Mouse (Mus musculus) lung, postnatal 0 days (tissue): ENCODE results near the gene Tgfb2. TPM values are rescaled to one million over a fixed set of nuclear protein-coding genes. Genes with fewer than 3 reads are reported as not detected.

ENCODE experiments used
- ATAC-seq: fragments of 200-750 bp; cut with Nextera tagmentation; 2 replicates; pipeline ENCODE4 v1.8.0; 2017; ENCODE audit warnings: moderate library complexity
- DNase-seq: peaks from one replicate; pipeline ENCODE4 v3.0.0-alpha.2; 2016; ENCODE audit warnings: low spot score
- H3K27ac ChIP-seq: fragments of 300-500 bp; sonication (generic); 2 replicates; pipeline ENCODE4 v1.5.1; 2014; ENCODE audit warnings: antibody characterized with exemption, mild to moderate bottlenecking, low read length, mixed read lengths
- H3K27me3 ChIP-seq: fragments of 300-500 bp; sonication (generic); replicated peaks from 2 replicates; pipeline ENCODE4 v1.6.1; 2014; ENCODE audit warnings: low read length, mixed read lengths; ENCODE audit not compliant: insufficient read depth
- H3K36me3 ChIP-seq: fragments of 300-500 bp; sonication (generic); 2 replicates; pipeline ENCODE4 v1.6.1; 2014; ENCODE audit warnings: low read length, mixed read lengths; ENCODE audit not compliant: insufficient read depth
- H3K4me1 ChIP-seq: fragments of 300-500 bp; sonication (generic); 2 replicates; pipeline ENCODE4 v1.6.1; 2014; ENCODE audit warnings: antibody characterized with exemption, low read depth, low read length, mixed read lengths; ENCODE audit not compliant: insufficient read depth
- H3K4me2 ChIP-seq: fragments of 300-500 bp; sonication (generic); replicated peaks from 2 replicates; pipeline ENCODE4 v1.6.1; 2014; ENCODE audit warnings: low read depth, mild to moderate bottlenecking, low read length, moderate library complexity, mixed read lengths
- H3K4me3 ChIP-seq: fragments of 300-500 bp; sonication (generic); 2 replicates; pipeline ENCODE4 v1.5.1; 2014; ENCODE audit warnings: low read depth, low read length
- H3K9ac ChIP-seq: fragments of 300-500 bp; sonication (generic); replicated peaks from 2 replicates; pipeline ENCODE4 v1.6.1; 2014; ENCODE audit warnings: low read depth, mild to moderate bottlenecking
- H3K9me3 ChIP-seq: fragments of 300-500 bp; sonication (generic); 2 replicates; pipeline ENCODE4 v1.6.1; 2016; ENCODE audit warnings: low read length, mixed read lengths
- CTCF ChIP-seq: IDR thresholded peaks from 2 replicates; pipeline ENCODE4 v1.5.1; 2016; ENCODE audit warnings: antibody characterized with exemption, mild to moderate bottlenecking
- EP300 ChIP-seq: IDR thresholded peaks from 2 replicates; pipeline ENCODE4 v1.6.1; 2016; ENCODE audit warnings: antibody characterized with exemption, mild to moderate bottlenecking, control low read depth
- WGBS: fragments of 180-500 bp; shearing (Covaris S2); extraction: QIAGEN DNeasy Blood & Tissue Kit; methylation state at CpG from one replicate; pipeline ENCODE4 v1.1.7; 2014; 5-methylcytosine and 5-hydroxymethylcytosine counted together
- polyA plus RNA-seq: library from polyadenylated mRNA; unstranded; fragments of >200 nt; fragmentation: Nextera tagmentation; extraction: Ambion mirVana; gene quantifications from 2 replicates; pipeline ENCODE4 v1.2.1, GENCODE M21; 2015

Gene Tgfb2
- polyA plus RNA-seq, 1 experiment from 2014 or later: 49.7 TPM

DNA sequence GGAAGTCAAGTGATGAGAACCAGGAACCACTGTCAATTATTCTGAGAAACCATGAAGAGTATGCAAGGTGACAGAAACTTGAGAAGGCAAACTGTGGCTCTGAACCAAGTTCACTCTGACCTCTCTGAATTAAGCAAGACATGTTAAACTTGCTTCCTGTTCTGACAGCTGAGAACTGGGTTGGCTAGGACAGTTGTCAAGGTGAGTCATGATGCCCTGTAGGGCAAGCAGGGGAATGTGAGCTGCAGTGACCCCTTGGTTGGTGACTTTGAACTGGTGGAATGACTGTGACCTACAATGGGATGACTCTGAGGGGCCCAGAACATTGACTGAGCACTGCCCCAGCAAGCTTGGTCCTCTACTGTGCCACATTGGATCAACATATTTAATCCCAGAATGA lies 121.9 kb downstream of the Tgfb2 start:
- Histone ChIP-seq H3K36me3 (no peaks in the 10 kb centered on the region), H3K4me1 (peaks cover 4% of the 10 kb centered on the region; the same call in 1 of the 2 replicates), H3K9ac (no peak overlapping the region), H3K9me3 (no peaks in the 10 kb centered on the region), H3K27me3 (no peaks in the 10 kb centered on the region), H3K4me3 (no peak overlapping the region), H3K27ac (no peak overlapping the region), H3K4me2 (no peak overlapping the region)
- DNase-seq (no peak), ATAC-seq (no peak)
- no peak for TF ChIP-seq EP300
- TF ChIP-seq CTCF: no peak

DNA sequence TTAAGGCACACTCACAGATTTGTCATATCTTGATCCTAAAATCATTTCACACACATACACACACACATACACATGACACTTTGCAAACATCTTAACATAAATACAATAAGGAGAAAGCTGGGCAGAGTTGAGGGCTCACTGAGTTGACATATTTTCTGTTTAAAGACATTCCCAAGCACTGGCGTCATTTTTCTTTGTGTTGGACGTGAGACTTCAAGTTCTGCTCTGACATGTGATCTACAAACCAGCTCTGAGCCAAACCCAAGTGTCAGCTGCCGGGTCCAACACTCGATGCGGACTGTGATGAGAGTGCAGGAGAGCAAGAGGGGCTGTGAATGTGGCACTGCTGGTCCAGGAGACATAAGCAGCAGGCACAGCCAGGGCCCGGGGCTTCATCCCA lies 123.7 kb downstream of the Tgfb2 start:
- TF ChIP-seq CTCF (no peak), EP300 (peak; percentile 12; the same call in 1 of the 2 replicates)
- no peaks in the 10 kb centered on the region for H3K9me3 ChIP-seq
- WGBS: 33% methylated on average over 6 of the region's 6 CpGs
- H3K36me3 ChIP-seq: no peaks in the 10 kb centered on the region
- no peak overlapping the region for H3K9ac ChIP-seq
- peak; percentile 81 for ATAC-seq
- DNase-seq: peak; percentile 79
- H3K27ac ChIP-seq: 0 out of 2 replicates have a peak overlapping the region, but pooled peaks have one; percentile 32
- no peaks in the 10 kb centered on the region for H3K27me3 ChIP-seq
- no peak overlapping the region for H3K4me3 ChIP-seq
- H3K4me2 ChIP-seq: no peak overlapping the region
- H3K4me1 ChIP-seq: peaks cover 4% of the 10 kb centered on the region; the same call in 1 of the 2 replicates

DNA sequence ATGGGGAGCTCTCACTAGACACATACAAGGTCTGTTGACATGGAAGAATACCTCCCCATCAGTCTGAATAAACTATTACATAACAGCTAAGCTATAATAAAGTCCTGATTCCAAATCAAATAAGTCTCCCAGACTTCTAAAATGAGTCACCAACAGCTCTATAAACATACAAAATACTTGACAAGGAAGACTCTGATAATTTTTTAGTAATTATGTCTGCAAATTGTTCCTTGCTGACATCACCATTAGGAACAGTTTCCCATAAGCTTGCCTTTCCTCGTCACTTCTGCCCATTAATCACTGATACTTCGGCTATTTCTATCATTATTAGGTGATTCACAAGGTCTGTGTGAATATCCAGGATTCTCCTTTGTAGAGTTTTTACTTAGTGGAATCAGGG lies 124.1 kb downstream of the Tgfb2 start:
- DNase-seq (peak; percentile 62), ATAC-seq (peak; percentile 43; the same call in 1 of the 2 replicates)
- Histone ChIP-seq H3K9me3 (no peaks in the 10 kb centered on the region), H3K4me2 (no peak overlapping the region), H3K27me3 (no peaks in the 10 kb centered on the region), H3K9ac (no peak overlapping the region), H3K4me1 (peaks cover 4% of the 10 kb centered on the region; the same call in 1 of the 2 replicates), H3K4me3 (no peak overlapping the region), H3K36me3 (no peaks in the 10 kb centered on the region), H3K27ac (peak overlapping the region; percentile 29; the same call in 1 of the 2 replicates)
- TF ChIP-seq EP300: peak; percentile 35; the same call in 1 of the 2 replicates
- TF ChIP-seq CTCF: no peak
- 48% methylated on average over 2 of the region's 2 CpGs for WGBS

DNA sequence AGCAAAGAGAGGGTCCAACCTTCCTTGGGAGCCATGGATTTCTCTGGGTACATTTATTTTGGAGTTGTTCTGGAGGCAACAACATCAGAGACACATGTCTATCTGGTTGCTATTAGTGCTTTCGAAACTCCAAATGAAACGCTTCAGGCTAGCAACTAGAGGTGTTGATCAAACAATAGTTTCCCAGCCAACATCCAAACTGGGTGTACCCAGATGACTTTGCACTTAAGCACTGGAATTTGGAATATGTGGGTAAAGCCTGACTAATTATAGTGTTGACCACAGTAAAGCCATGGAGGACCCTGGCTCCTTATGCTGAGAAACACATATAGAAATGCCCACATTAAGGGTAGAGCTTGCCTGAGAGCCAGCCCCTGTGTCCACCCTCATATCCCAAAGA lies 124.7 kb downstream of the Tgfb2 start:
- Histone ChIP-seq H3K9me3 (no peaks in the 10 kb centered on the region), H3K36me3 (no peaks in the 10 kb centered on the region), H3K27ac (peak overlapping the region; percentile 29; the same call in 1 of the 2 replicates), H3K4me2 (no peak overlapping the region), H3K4me1 (peaks cover 4% of the 10 kb centered on the region; the same call in 1 of the 2 replicates), H3K4me3 (no peak overlapping the region), H3K9ac (no peak overlapping the region), H3K27me3 (no peaks in the 10 kb centered on the region)
- ATAC-seq (peak; percentile 58), DNase-seq (peak; percentile 51)
- TF ChIP-seq CTCF (no peak), EP300 (peak; percentile 68)
- 61% methylated on average over 2 of the region's 2 CpGs for WGBS

DNA sequence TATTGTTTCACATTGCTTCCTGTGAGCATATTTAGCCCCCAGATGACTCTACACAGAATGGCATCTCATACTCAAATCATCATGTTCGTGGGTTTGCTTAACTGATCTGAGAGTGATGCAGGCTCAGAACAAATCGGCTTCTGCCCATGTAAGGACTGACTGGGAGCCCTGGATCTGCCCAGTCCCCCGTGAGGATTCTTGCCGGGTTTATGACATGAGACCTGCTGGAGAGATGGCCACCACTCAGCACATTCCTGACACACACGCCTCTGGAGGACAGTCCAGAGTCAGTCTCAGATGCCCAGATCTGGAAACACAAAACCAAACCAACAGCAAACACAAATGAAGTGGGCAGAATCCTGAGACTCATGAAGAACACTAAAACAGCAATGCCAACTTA lies 128.5 kb downstream of the Tgfb2 start:
- Histone ChIP-seq H3K36me3 (no peaks in the 10 kb centered on the region), H3K9me3 (no peaks in the 10 kb centered on the region), H3K4me1 (peaks cover 1% of the 10 kb centered on the region; the same call in 1 of the 2 replicates), H3K9ac (no peak overlapping the region), H3K4me2 (no peak overlapping the region), H3K27me3 (no peaks in the 10 kb centered on the region), H3K27ac (no peak overlapping the region), H3K4me3 (no peak overlapping the region)
- 76% methylated on average over 5 of the region's 5 CpGs for WGBS
- DNase-seq (no peak), ATAC-seq (no peak)
- TF ChIP-seq EP300: no peak

DNA sequence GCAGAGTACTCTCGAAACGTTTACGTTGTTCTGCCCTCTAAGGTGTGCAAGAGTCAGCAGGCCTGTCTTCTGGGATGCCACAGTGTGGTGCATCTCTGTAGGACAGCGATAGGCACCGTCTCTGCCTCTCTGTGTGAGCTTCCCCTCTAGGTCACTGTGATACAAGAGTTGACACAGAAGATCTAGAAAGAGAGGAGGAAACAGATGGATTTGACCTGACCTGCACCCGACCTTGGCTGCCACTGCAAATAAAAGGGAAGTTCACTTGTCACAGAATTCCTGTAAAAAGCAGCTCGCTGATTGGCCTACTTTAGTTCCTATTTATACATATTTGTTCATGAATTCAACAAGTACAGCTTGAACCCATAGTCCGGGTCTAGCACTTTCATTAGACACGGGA lies 130.2 kb downstream of the Tgfb2 start:
- no peaks in the 10 kb centered on the region for H3K4me1 ChIP-seq
- H3K36me3 ChIP-seq: no peaks in the 10 kb centered on the region
- no peak overlapping the region for H3K4me2 ChIP-seq
- WGBS: 45% methylated on average over 9 of the region's 9 CpGs
- no peak for DNase-seq
- no peak for ATAC-seq
- no peak overlapping the region for H3K27ac ChIP-seq
- TF ChIP-seq CTCF (no peak), EP300 (no peak)
- H3K4me3 ChIP-seq: no peak overlapping the region
- H3K9ac ChIP-seq: no peak overlapping the region
- no peaks in the 10 kb centered on the region for H3K9me3 ChIP-seq
- H3K27me3 ChIP-seq: no peaks in the 10 kb centered on the region

DNA sequence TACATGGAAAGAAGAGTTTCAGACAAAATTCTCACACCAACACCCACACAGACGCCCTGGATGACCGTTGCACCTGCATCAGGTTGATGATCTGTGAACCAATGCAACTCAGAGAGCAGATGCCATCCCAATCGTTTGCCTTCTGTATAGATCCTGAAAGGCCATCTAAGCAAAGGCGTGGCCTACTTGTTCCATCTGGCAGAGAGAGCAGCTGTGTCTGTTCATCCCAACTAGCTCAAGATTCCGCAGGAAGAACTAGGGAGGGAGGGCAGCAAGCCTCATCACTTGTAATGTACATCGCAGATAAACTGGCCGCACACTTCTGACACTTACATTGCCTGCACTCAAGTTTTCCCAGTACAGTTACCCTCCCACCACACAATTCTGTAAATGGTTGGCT lies 130.7 kb downstream of the Tgfb2 start:
- H3K9me3 ChIP-seq: no peaks in the 10 kb centered on the region
- no peaks in the 10 kb centered on the region for H3K36me3 ChIP-seq
- no peaks in the 10 kb centered on the region for H3K27me3 ChIP-seq
- no peak overlapping the region for H3K27ac ChIP-seq
- H3K9ac ChIP-seq: no peak overlapping the region
- no peak overlapping the region for H3K4me2 ChIP-seq
- H3K4me3 ChIP-seq: no peak overlapping the region
- ATAC-seq: no peak
- 66% methylated on average over 7 of the region's 7 CpGs for WGBS
- no peaks in the 10 kb centered on the region for H3K4me1 ChIP-seq
- TF ChIP-seq CTCF (no peak), EP300 (no peak)
- DNase-seq: peak; percentile 22

Other genes starting within 250 kb of the Tgfb2 start
- 21.8 and 21.9 TPM in 2 replicates for gene Rrp15, start 43.4 kb upstream of the Tgfb2 start, polyA plus RNA-seq